Mouse (Mus musculus) C2C12 (cell line): ENCODE measurements around the gene Zbtb16. TPM values are rescaled to one million over a fixed set of nuclear protein-coding genes. Genes with fewer than 3 reads are reported as not detected.
A peak's percentile ranks its signal among the peaks of the same experiment; 100 is the strongest.

Source experiments
- H3K27me3 ChIP-seq: one replicate; pipeline ENCODE4 v1.6.1; 2011; ENCODE audit not compliant: control insufficient read depth, insufficient read depth, insufficient read length
- H3K36me3 ChIP-seq: one replicate; pipeline ENCODE4 v1.6.1; 2011; ENCODE audit not compliant: control insufficient read depth, insufficient read depth
- H3K4me3 ChIP-seq: one replicate; pipeline ENCODE4 v1.5.1; 2011; ENCODE audit warnings: mild to moderate bottlenecking, control low read depth; ENCODE audit not compliant: poor library complexity, insufficient read depth, severe bottlenecking
- H3K79me2 ChIP-seq: one replicate; pipeline ENCODE4 v1.6.1; 2011; ENCODE audit not compliant: control insufficient read depth, insufficient read depth
- H3K79me3 ChIP-seq: one replicate; pipeline ENCODE4 v1.6.1; 2011; ENCODE audit warnings: low read depth, control low read depth
- H3ac ChIP-seq: one replicate; pipeline ENCODE3; 2011; ENCODE audit warnings: low read depth; ENCODE audit not compliant: control insufficient read depth, insufficient read length
- CEBPB ChIP-seq: IDR thresholded peaks from one replicate; pipeline ENCODE4 v1.6.1; 2011; ENCODE audit warnings: low read depth, mild to moderate bottlenecking, control low read depth, moderate library complexity
- CTCF ChIP-seq: IDR thresholded peaks from one replicate; pipeline ENCODE4 v1.5.1; 2011; ENCODE audit not compliant: control insufficient read depth, insufficient read depth, insufficient read length
- FOSL1 ChIP-seq: IDR thresholded peaks from one replicate; pipeline ENCODE4 v1.8.0; 2011; ENCODE audit warnings: mild to moderate bottlenecking, low read length; ENCODE audit not compliant: poor library complexity, insufficient read depth, severe bottlenecking
- MAX ChIP-seq: IDR thresholded peaks from one replicate; pipeline ENCODE4 v1.6.1; 2011; ENCODE audit warnings: mild to moderate bottlenecking, control low read depth
- MYOD1 ChIP-seq: IDR thresholded peaks from one replicate; pipeline ENCODE4 v1.6.1; 2011; ENCODE audit warnings: low read depth; ENCODE audit not compliant: control insufficient read depth, insufficient read length
- MYOG ChIP-seq: IDR thresholded peaks from one replicate; pipeline ENCODE4 v1.6.1; 2011; ENCODE audit not compliant: control insufficient read depth, insufficient read length; ENCODE audit errors: extremely low read depth
- USF1 ChIP-seq: IDR thresholded peaks from one replicate; pipeline ENCODE4 v1.6.1; 2011; ENCODE audit warnings: low read depth, mild to moderate bottlenecking, control low read depth, moderate library complexity
- polyA plus RNA-seq: library from polyadenylated mRNA; unstranded; fragments of >200 nt; fragmentation: generic; extraction: Trizol; gene quantifications from one replicate; pipeline ENCODE4 v1.2.1, GENCODE M21; 2012; ENCODE audit warnings: missing spikeins

The Zbtb16 gene
- polyA plus RNA-seq, 1 experiment: not detected

DNA sequence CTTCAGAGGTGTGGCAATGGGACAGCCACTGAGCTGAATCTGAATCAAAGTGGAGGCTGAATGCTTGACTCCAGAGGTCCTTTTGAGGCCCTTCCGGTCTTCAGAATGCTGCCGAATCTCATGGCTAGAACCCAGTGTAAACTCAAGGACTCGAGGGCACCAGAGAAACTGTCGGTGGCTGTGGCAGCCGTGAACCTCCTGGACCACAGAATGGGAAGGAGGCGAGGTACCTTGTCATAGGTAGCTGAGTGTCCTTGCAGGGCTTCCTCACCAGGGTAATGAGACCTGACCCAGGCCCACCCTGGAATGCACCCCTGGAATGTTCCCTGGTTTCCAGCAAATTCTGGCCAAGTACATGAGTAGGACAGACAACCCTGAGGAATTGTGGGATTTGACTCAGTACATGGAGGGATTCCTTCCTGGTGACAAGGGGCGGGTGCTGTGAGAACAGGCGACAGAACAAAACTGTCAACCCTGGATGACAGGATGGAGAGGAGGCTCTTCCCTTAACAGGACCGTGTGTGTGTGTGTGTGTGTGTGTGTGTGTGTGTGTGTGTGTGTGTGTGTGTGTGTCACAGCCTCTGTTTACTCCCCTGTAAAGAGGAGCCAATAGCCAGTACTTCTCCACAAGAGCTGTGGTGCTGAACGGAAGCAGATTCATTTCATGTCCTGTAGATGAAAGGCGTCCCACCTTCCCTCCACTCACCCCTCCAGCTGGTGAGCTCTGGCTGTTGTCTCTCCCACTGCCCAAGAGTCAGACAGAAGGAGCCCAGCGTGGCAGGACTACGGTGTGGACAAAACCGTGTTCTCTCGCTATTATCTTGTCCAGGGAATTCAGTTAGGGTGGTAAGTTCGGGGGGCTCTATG lies 189.0 kb downstream of the Zbtb16 start:
- Histone ChIP-seq H3K27me3 (peaks cover 26% of the 10 kb centered on the region), H3K79me3 (no peaks in the 10 kb centered on the region), H3K4me3 (no peak overlapping the region), H3ac (no peak overlapping the region), H3K36me3 (no peaks in the 10 kb centered on the region), H3K79me2 (no peaks in the 10 kb centered on the region)
- TF ChIP-seq CTCF: no peak
- no peak for TF ChIP-seq FOSL1
- TF ChIP-seq MYOG: no peak
- TF ChIP-seq MYOD1: no peak
- no peak for TF ChIP-seq CEBPB
- no peak for TF ChIP-seq USF1
- TF ChIP-seq MAX: no peak

GRCm38 (mm10) chr9:48646251-48646650 lies 189.8 kb downstream of the Zbtb16 start:
- Histone ChIP-seq H3K27me3 (peaks cover 26% of the 10 kb centered on the region), H3ac (no peak overlapping the region), H3K79me3 (no peaks in the 10 kb centered on the region), H3K79me2 (no peaks in the 10 kb centered on the region), H3K36me3 (no peaks in the 10 kb centered on the region), H3K4me3 (no peak overlapping the region)
- TF ChIP-seq MAX (no peak), CTCF (peak; percentile 73)

GRCm38 (mm10) chr9:48645648-48646126 lies 190.3 kb downstream of the Zbtb16 start:
- no peaks in the 10 kb centered on the region for H3K79me3 ChIP-seq
- H3K27me3 ChIP-seq: peaks cover 26% of the 10 kb centered on the region
- H3K4me3 ChIP-seq: no peak overlapping the region
- no peak for TF ChIP-seq MAX
- TF ChIP-seq CEBPB: no peak
- TF ChIP-seq USF1: no peak
- TF ChIP-seq MYOD1: no peak
- TF ChIP-seq FOSL1: no peak
- no peak for TF ChIP-seq CTCF
- no peak for TF ChIP-seq MYOG
- no peak overlapping the region for H3ac ChIP-seq
- H3K36me3 ChIP-seq: no peaks in the 10 kb centered on the region
- no peaks in the 10 kb centered on the region for H3K79me2 ChIP-seq

DNA sequence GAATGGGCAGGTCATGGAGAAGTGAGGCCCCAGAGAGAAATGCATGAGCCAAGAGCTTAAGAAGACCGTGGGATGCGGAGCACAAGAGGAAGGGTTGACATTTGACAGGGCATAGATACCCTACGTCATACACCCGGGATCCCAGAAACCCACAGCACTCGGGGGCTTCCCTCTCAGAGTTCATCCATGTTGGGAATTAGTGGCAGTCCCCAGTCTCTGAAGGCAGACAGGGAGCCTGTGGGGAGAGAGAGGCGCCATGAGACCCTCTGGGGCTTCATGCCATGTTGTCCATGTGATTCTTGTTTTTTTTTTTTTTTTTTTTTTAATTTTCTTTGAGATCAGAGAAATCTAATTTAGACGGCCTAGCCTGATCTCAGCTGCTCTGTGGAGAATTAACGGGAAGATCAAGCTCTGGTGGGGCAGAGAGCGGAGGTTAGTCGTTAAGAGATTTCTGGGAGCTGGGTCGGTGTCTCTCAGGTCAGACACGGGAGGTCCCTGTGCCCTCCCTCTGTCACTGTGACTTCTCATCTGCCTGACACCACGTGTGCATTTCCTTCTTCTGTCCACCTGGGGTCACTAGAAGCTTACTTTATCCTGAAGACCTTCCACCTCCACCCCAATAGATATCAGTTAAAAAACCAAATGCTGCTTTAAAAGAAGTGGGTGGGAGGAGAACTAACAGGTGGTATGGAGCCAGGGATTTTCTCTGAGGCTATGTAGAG lies 190.9 kb downstream of the Zbtb16 start:
- Histone ChIP-seq H3K79me2 (no peaks in the 10 kb centered on the region), H3ac (no peak overlapping the region), H3K36me3 (no peaks in the 10 kb centered on the region), H3K4me3 (no peak overlapping the region), H3K79me3 (no peaks in the 10 kb centered on the region), H3K27me3 (peaks cover 21% of the 10 kb centered on the region)
- TF ChIP-seq MYOG (no peak), MAX (no peak), CEBPB (no peak), MYOD1 (no peak), USF1 (no peak), FOSL1 (no peak), CTCF (no peak)

DNA sequence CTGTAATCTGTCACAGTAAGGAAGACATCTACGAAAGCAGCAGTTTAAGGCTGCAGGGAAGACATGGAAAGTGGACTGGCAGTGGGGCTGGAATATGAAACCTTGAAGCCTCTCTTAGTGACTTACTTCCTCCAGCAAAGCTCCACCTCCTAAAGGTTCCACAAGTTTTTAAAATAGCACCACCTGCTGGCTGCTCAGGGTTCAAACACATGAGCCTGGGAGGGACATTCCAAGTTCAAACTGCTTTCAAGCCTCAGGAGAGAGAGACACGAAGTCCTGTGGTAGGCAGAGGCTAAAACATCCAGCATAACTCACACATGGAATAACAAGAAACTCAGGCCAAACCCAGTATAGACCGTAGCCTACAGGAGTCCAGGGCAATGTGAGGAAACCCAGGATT lies 191.6 kb downstream of the Zbtb16 start:
- Histone ChIP-seq H3K4me3 (no peak overlapping the region), H3ac (no peak overlapping the region), H3K79me3 (no peaks in the 10 kb centered on the region), H3K79me2 (no peaks in the 10 kb centered on the region), H3K36me3 (no peaks in the 10 kb centered on the region), H3K27me3 (peaks cover 20% of the 10 kb centered on the region)
- no peak for TF ChIP-seq FOSL1
- TF ChIP-seq MAX: no peak
- TF ChIP-seq CEBPB: no peak
- TF ChIP-seq USF1: no peak
- no peak for TF ChIP-seq MYOG
- no peak for TF ChIP-seq CTCF
- TF ChIP-seq MYOD1: no peak
